Mouse (Mus musculus) ES-E14 (cell line): ENCODE measurements around the gene Il33.

Experiments used
- MAFK ChIP-seq: IDR thresholded peaks from 2 replicates; pipeline ENCODE4 v1.6.1; 2014; ENCODE audit warnings: mild to moderate bottlenecking, low read depth, low read length, inconsistent platforms; ENCODE audit not compliant: insufficient read depth
- ZC3H11A ChIP-seq: IDR thresholded peaks from 2 replicates; pipeline ENCODE4 v1.6.1; 2012; ENCODE audit warnings: low read depth, mild to moderate bottlenecking, inconsistent platforms, low read length, borderline replicate concordance
- ZNF384 ChIP-seq: IDR thresholded peaks from 2 replicates; pipeline ENCODE4 v1.6.1; 2012; ENCODE audit warnings: low read depth, low read length, inconsistent platforms

DNA sequence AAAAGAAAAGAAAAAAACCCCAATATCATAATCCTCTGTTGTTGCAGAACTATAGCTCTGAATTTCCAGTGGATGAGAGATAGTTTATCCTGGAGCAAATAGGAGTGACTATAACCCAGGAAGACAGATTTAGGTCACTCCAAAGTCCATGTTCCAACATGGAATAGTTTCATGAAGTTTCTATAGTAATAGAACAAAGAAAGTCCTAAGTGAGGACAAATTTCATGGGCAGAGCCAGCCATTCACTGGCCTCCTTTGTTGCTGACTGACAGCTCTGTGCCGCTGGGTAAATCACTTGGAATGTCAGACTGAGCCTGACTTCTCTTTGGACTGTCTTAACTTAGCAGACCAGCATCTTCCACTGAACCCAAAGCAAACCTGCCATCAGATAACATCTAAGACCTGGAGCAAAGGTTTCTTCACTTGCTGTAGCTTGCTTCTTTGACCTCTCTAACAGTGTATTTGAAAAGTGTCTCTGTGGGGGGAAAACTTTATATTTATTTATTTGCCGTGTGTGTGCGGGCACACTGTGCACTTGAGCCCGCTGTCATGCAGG, 31.1 kb upstream of the Il33 start:
- no peak for TF ChIP-seq ZNF384
- TF ChIP-seq MAFK: no peak
- TF ChIP-seq ZC3H11A: no peak
